Mouse (Mus musculus) layer of hippocampus, adult 11-12 months (tissue): Measurements from ENCODE around the gene Camta1.
A peak's percentile ranks its signal among the peaks of the same experiment; 100 is the strongest.

Experiments used
- DNase-seq: peaks from one replicate; pipeline ENCODE4 v3.0.0; 2022; ENCODE audit warnings: low spot score

Gene Camta1

DNA sequence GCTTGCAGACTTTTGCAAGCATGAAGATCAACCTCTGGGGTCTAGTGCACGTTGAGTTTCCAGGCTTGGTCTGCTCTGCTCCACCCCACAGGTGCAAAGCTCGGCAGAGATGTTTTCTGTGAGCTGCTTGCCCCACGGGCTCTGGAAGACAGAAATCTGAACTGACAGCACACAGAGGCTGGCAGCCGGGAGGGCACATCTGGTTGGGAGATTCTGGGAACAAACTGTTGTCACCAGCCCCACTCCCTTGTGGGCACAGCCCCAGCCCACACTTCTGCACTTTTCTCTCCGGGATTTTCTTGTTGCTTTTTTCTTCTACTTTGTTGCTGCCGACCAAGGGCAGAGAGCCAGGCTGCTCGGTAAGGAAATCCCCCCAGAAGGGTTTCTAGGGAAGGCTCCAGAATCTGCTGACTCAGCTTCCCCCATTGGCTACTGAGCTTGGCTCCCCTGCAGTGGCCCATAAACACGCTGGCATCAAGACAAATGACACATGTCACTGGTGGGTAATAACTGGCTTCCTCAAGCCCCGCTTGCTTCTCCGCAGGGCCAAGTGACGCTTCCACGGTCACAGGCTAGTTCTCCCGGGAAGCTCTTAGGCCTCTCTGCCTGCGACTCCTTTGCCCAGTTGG is 597.8 kb downstream of the Camta1 start:
- DNase-seq: no peak

DNA sequence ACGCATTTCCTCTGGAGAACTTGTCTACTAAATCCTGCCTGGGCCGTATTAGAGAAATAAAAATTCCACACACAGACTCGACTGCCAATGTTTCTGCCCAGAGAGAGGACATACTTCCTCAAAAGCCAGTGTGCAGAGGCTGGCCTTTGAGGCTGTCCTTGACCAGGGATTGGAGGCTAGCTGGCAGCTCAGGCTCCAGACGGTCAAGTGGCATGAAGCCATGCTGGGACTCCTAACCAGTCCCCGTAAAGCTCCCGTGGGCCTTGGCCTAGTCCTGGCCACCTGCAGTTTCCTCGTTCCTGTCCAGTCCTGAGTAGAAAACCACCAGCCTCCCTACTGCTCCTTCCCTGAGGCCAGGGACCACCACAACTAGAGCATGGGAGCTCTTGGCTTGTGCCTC is 598.6 kb downstream of the Camta1 start:
- DNase-seq: no peak

GRCm38 (mm10) chr4:151256622-151257021 is 605.1 kb downstream of the Camta1 start:
- DNase-seq: no peak

- no peak for DNase-seq
Measured at GRCm38 (mm10) chr4:151250824-151251223, 610.9 kb downstream of the Camta1 start.

- DNase-seq: no peak
Measured at GRCm38 (mm10) chr4:151245068-151245797, 616.4 kb downstream of the Camta1 start.

DNA sequence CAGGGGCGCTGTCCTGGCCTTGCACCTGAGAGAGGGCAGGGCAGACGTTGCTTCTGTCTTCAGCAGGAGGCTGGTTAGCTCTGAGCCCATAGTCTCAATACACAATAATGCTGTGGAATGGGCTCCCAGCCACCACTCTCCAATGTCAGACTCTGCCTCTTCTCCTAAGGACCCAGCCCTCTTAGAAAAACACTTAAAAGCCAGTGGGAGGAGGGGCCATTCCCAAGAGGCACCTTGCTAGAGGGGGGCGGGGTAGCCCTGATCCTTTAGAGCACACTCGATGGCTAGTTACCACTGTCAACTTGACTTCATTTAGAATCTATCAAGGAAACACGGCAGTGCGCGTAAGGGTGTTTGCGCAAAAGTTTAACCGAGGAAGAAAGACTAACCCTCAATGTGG is 618.2 kb downstream of the Camta1 start:
- DNase-seq: no peak

- DNase-seq: no peak
Measured at GRCm38 (mm10) chr4:151242751-151243150, 618.9 kb downstream of the Camta1 start.

DNA sequence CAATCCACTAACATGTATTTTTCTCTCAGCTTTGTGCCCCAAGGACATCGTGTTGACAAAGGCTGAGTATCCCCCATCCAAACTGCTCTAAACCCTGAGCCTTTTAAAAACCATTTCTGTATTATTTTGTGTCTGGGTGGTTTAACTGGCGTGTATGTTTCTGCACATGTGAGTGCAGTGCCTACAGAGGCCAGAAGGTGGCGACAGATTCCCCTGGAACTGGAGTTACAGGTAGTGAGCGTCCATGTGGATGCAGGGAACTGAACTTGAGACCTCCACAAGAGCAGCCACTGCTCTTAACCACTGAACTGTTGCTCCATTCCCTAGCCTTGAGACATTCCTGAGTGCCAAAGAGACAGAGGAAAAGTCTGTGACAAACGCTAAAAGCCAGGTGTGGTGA is 621.2 kb downstream of the Camta1 start:
- no peak for DNase-seq

- DNase-seq: no peak
Measured at GRCm38 (mm10) chr4:151238970-151239684, 622.5 kb downstream of the Camta1 start.

DNA sequence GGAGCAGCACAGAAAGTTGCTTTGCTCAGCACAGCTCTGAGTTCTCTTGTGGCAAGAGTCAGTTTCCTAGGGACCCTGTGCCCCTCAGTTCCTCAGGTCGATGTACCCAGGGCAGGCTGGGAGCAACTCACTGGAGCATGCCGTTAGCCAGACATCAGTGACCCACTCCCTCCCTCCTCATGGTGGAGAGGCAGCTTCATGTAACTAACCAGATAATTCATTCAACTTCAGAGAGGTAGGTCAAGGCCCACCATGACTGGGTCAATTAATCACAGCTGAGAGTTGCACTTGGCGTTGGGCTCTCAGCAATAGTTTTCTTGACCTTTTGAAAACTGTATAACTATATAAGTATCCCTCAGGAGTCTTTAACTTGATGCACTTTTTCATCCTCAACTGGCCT is 624.2 kb downstream of the Camta1 start:
- no peak for DNase-seq

DNA sequence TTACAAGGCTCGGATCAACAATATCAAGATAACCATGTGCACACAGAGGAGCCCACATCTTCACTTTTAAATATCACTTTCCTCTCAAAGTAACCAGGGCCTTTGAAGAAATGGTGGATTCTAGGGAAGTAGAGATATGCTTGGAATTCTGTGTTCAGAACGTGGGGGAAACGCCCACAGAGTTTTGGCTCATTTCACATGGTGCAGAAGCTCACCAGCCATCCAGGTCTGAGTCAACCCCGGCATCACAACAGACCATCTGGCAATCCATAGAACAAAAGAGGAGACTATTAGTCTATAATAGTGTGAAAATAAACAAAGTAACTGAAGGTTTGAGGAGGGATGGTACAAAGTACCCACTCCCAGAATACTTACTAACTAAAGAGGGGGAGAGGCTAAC is 626.7 kb downstream of the Camta1 start:
- DNase-seq: peak; percentile 63

GRCm38 (mm10) chr4:151232028-151232427 is 629.6 kb downstream of the Camta1 start:
- DNase-seq: no peak

- DNase-seq: no peak
Measured at GRCm38 (mm10) chr4:151229073-151229472, 632.6 kb downstream of the Camta1 start.

DNA sequence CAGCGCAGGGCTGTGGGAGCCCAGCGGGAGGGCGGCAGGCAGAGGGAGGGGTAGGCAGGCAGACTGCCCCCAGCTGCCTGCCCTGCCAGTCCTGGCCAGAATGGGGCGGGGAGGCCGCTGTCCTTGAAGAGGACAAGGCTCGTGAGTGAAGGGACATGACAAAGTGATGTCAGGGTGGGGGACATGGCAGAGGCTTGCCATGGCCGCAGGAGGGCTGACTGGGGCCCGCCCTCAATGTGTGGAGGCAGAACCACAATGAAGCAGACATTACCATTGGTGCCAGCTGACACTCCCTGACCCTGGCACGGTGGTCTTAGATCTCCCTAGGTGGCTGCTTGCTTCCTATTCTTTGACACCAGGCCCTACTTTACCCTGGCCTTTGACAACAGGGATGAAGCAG is 635.2 kb downstream of the Camta1 start:
- no peak for DNase-seq

GRCm38 (mm10) chr4:151224017-151224416 is 637.7 kb downstream of the Camta1 start:
- peak; percentile 39 for DNase-seq

DNA sequence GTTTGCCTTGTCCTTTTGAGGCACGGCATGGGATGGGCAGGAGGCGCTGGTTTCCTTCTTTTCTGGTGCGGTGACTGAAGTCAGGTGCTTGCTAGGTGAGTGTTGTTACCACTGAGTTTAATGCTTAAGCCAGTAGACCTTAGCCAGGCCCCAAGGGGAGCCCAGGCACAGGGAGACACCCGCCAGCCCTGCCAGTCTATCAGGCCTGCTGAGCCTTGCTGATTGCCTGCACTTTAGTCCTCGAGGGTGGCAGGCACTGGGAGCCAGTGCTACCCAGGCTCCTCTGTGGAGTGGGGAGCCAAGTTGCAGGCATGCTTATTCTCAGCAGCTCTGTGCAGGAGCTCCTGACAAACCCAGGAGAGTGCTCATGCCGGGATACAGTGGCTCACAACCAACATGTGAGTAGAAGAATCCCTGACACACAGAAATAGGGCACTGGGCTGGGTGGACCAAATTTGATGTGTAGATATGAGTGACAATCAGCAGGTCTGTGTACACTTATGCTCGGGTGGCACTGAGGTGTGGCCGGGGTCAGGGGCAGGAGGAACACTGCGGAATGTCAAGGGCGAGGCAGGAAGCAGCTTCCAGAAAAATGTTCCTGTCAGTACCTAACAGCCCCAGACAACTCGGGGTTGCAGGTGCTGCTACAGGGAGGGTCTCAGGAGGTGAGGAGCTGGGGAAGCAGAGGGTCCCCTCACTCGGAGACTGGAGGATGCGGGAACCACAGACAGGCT is 638.2 kb downstream of the Camta1 start:
- DNase-seq: no peak

GRCm38 (mm10) chr4:151222635-151223034 is 639.0 kb downstream of the Camta1 start:
- DNase-seq: no peak

DNA sequence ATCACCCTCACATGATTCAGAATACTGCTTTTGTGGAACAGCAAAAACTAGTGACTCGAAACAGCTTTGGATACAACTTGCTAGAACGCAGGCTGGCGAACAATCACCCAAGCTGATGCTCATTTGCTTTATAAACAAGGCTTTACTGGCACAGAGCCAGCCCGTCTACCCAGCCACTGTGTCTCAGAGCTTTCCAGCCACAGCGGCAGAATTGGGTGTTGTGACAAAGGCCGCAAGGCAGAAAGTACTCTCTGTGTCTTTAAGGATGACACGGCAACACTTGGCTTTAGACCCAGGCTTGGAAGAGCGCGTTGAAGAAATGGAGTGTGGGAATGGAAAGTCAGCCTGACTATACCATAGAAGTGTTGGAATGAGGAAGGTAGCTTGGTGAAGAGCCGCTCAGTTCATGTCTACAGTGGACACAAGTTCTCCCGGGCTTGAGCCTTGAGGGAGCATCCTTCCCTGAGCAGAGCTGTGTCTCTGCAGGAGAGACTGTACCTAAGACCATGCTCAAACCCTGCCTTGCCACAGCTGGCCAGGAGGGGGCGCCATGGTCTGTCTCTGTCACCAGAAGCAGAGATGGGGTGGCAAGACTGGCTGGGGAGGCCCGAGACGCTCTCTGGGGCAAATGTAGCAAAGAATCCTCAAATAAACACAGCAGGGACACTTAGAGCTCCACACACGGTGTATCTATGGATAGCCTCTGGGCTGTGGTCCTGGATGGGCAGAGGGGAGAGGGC is 645.0 kb downstream of the Camta1 start:
- peak; percentile 50 for DNase-seq

DNA sequence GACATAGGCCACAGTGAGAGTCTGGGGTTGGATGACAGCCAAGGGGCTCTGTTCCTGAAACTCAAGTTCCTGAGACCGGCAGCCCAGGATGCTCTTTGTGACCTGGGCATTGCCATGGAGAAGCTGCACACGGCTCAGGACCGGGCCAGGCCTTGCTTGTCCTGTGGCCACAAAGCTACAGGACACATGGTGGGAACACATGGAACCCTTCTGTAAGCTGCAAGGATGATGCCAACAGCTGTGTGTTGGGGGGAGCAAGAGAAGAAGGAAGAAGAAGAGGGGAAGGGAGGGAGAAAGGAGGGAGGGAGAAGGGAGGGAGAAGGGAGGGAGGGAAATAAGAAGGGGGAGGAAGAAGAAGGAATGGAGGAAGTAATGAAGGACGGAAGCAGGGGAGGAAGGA is 645.8 kb downstream of the Camta1 start:
- DNase-seq: no peak

- DNase-seq: no peak
Measured at GRCm38 (mm10) chr4:151215179-151215578, 646.5 kb downstream of the Camta1 start.

DNA sequence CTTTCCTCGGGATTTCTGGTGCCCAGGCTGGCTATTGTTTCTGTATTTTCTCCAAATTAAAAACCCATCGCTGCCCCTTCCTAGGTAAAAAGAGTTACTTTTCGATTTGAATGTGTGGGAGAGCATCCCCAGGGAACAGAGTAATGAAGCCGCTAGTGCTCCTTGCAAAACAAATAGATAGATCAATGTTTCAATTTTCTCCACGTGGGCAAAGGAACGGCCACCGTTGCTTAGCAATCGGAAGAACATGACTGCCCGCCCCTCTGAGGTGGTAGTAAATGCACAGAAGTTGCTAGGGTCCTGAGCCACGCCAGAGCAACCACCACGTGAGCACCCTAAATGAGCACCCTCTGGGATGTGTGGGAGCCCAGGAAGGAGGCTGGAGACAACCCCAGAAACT is 648.2 kb downstream of the Camta1 start:
- no peak for DNase-seq

GRCm38 (mm10) chr4:151211992-151212391 is 649.7 kb downstream of the Camta1 start:
- no peak for DNase-seq
